Mouse (Mus musculus) ovary, adult 18-20 months (tissue): ENCODE measurements around the gene Ecsit.

ENCODE experiments used
- DNase-seq: peaks from one replicate; pipeline ENCODE4 v3.0.0; 2022; ENCODE audit warnings: low spot score, mixed read lengths

Gene Ecsit

GRCm38 (mm10) chr9:22051161-22051957 is 33.9 kb downstream of the Ecsit start:
- no peak for DNase-seq

- DNase-seq = peak; percentile 67
Observed at GRCm38 (mm10) chr9:22050351-22050889, 34.8 kb downstream of the Ecsit start.

DNA sequence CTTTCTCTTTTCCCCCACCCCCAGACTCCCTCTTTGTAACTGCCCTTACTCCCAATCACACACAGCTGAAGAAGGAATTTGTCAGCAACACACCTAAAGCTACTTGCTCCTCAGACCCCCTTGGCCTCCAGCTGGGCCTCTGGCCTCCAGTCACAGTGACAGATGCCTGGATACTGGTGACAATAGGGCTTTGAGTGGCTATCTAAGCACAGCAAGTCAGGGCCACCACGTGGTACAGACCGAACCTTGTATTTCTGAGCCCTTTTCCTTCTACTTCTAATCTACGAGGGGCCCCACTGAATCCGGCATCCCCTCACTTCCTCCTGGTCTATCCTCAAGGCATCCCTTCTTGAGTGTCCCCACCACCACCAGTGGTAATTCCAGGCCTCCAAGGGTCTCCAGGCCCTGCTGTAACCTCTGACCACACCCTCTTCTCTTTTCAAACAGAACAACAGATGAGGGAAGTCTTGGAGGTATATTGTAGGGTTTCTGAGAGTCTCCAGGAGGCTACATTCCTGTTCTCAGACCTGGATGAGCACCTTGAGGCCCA is 35.4 kb downstream of the Ecsit start:
- DNase-seq = no peak

GRCm38 (mm10) chr9:22049315-22049714 is 35.9 kb downstream of the Ecsit start:
- DNase-seq = no peak

DNA sequence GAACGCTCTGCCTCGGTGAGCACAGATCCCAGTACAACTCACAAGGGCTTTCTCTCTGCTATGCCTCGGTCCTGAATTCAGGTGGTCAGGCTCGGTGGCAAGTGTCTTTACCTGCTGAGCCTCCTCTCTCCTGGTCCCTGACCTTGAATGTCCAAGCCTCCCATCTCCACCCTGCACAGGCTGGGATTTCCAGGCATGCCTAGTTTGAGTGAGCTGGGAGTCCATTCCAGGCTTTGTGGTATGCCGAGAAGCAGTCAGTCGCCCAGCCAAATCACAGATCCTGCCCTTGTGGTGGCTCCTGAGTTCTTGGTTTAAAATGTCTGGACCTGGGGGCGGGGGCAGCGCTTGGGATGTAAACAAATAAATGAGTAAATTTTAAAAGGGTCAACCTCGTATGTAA is 37.9 kb downstream of the Ecsit start:
- no peak for DNase-seq

DNA sequence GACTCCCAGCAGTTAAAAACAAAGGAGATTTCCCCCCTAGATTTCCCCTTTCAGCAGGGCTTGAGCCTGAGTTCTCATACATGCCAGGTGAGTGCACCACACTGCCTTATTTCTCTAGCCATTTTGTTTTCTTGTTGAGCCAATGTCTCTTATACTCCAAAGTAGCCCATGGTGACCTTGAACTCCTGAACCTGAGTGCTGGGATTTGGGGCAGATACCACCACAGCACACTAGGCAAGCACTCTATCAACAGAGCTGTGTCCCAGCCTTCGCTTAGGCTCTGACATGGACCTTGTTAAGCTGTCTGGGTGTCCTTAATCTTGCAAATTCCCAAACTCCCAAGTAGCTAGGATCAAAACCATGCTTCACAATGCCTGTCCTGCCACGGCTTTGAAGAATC is 43.4 kb downstream of the Ecsit start:
- no peak for DNase-seq

- DNase-seq = no peak
Observed at GRCm38 (mm10) chr9:22037826-22038225, 47.4 kb downstream of the Ecsit start.

- DNase-seq = no peak
Observed at GRCm38 (mm10) chr9:22035300-22036044, 49.8 kb downstream of the Ecsit start.

GRCm38 (mm10) chr9:22030386-22030785 is 54.9 kb downstream of the Ecsit start:
- DNase-seq = no peak

DNA sequence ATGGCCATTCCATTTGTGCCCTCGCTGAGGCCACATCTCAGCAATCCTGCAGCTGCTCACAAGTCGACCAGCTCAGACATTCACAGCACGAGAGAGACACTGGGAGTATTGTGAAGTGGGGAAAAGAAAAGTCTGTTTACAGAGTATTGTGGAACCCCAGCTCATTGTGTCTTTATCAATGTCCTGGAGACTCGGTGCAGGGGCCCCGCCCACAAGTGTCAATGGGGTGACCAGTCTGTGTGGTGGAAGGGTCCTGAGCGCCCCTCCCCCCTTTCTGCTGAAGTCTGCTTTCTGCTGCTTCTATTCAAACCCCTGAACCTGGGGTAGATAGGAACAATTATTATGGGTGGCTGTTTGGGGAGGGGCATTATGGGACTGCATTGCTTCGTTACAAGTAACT is 56.8 kb downstream of the Ecsit start:
- no peak for DNase-seq

DNA sequence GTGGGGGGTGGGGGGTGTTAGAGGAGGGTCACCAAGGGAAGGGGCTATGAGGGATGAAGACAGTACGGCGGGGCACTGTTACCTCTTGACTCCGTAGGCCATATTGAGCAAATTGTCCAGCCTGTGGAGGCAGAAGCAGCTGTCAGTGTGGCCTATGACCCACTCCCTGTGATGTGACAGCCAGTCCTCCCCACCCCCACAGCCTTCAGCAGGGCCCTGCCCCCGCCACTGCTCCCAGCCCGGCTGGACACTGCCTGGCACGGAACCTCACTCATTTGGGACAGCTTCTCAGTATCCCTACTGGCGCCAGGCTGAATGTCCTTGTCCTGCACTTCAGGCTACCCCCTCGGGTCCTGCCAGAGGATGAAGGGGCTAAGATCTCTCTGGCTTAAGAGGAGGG is 60.6 kb downstream of the Ecsit start:
- no peak for DNase-seq
